Mouse (Mus musculus) embryonic facial prominence, embryonic 14.5 days (tissue): ENCODE measurements around the gene Ftsj3. TPM values are rescaled to one million over a fixed set of nuclear protein-coding genes. Genes with fewer than 3 reads are reported as not detected.

ENCODE experiments used
- ATAC-seq: fragments of 200-750 bp; cut with Nextera tagmentation; 2 replicates; pipeline ENCODE4 v1.8.0; 2017; ENCODE audit warnings: low read depth, moderate number of reproducible peaks, moderate TSS enrichment
- DNase-seq: peaks from one replicate; pipeline ENCODE4 v3.0.0-alpha.2; 2015; ENCODE audit warnings: low spot score
- H3K27ac ChIP-seq: fragments of 300-500 bp; sonication (generic); replicated peaks from 2 replicates; pipeline ENCODE4 v1.5.1; 2014; ENCODE audit warnings: low read depth, mild to moderate bottlenecking, low read length, moderate library complexity
- H3K27me3 ChIP-seq: fragments of 300-500 bp; sonication (generic); replicated peaks from 2 replicates; pipeline ENCODE4 v1.6.1; 2014; ENCODE audit warnings: low read length; ENCODE audit not compliant: control insufficient read depth, insufficient read depth
- H3K36me3 ChIP-seq: fragments of 300-500 bp; sonication (generic); 2 replicates; pipeline ENCODE4 v1.6.1; 2014; ENCODE audit warnings: low read length, mixed read lengths; ENCODE audit not compliant: control insufficient read depth, insufficient read depth
- H3K4me1 ChIP-seq: fragments of 300-500 bp; sonication (generic); 2 replicates; pipeline ENCODE4 v1.6.1; 2014; ENCODE audit warnings: antibody characterized with exemption, low read length; ENCODE audit not compliant: control insufficient read depth, insufficient read depth
- H3K4me2 ChIP-seq: fragments of 300-500 bp; sonication (generic); 2 replicates; pipeline ENCODE4 v1.6.1; 2014; ENCODE audit warnings: low read depth, mild to moderate bottlenecking, low read length, moderate library complexity, mixed read lengths
- H3K4me3 ChIP-seq: fragments of 300-500 bp; sonication (generic); 2 replicates; pipeline ENCODE4 v1.5.1; 2014; ENCODE audit warnings: low read depth, mild to moderate bottlenecking, low read length
- H3K9ac ChIP-seq: fragments of 300-500 bp; sonication (generic); 2 replicates; pipeline ENCODE4 v1.6.1; 2014; ENCODE audit warnings: low read depth, mild to moderate bottlenecking, low read length, moderate library complexity, mixed read lengths
- H3K9me3 ChIP-seq: fragments of 300-500 bp; sonication (generic); 2 replicates; pipeline ENCODE4 v1.6.1; 2016; ENCODE audit warnings: low read length; ENCODE audit not compliant: control insufficient read depth
- WGBS: fragments of 180-500 bp; shearing (Covaris S2); extraction: QIAGEN DNeasy Blood & Tissue Kit; methylation state at CpG from one replicate; pipeline ENCODE4 v1.1.7; 2014; 5-methylcytosine and 5-hydroxymethylcytosine counted together
- polyA plus RNA-seq: library from polyadenylated mRNA; unstranded; fragments of >200 nt; fragmentation: Nextera tagmentation; extraction: Ambion mirVana; gene quantifications from 2 replicates; pipeline ENCODE4 v1.2.1, GENCODE M21; 2014

Gene Ftsj3
- polyA plus RNA-seq, 1 experiment from 2014 or later: 47.9 TPM

GRCm38 (mm10) chr11:106286206-106286605, 30.3 kb upstream of the Ftsj3 start:
- DNase-seq (no peak), ATAC-seq (no peak)
- H3K4me1 ChIP-seq: peaks cover 17% of the 10 kb centered on the region; the same call in 1 of the 2 replicates
- H3K27ac ChIP-seq: peak overlapping the region; percentile 84
- H3K9me3 ChIP-seq: no peaks in the 10 kb centered on the region
- H3K36me3 ChIP-seq: no peaks in the 10 kb centered on the region
- H3K4me2 ChIP-seq: no peak overlapping the region
- no peak overlapping the region for H3K4me3 ChIP-seq
- 77% methylated on average over 7 of the region's 7 CpGs for WGBS
- no peaks in the 10 kb centered on the region for H3K27me3 ChIP-seq
- no peak overlapping the region for H3K9ac ChIP-seq

- no peaks in the 10 kb centered on the region for H3K36me3 ChIP-seq
- H3K9me3 ChIP-seq: no peaks in the 10 kb centered on the region
- peaks cover 17% of the 10 kb centered on the region; the same call in 1 of the 2 replicates for H3K4me1 ChIP-seq
- no peak overlapping the region for H3K4me3 ChIP-seq
- no peak overlapping the region for H3K4me2 ChIP-seq
- H3K9ac ChIP-seq: no peak overlapping the region
- H3K27me3 ChIP-seq: no peaks in the 10 kb centered on the region
- WGBS: 59% methylated on average over 8 of the region's 8 CpGs
- DNase-seq: no peak
- H3K27ac ChIP-seq: no peak overlapping the region
- ATAC-seq: no peak
Measured at GRCm38 (mm10) chr11:106284126-106284525, 28.2 kb upstream of the Ftsj3 start.

GRCm38 (mm10) chr11:106283371-106283770, 27.5 kb upstream of the Ftsj3 start:
- WGBS: 79% methylated on average over 4 of the region's 4 CpGs
- H3K9ac ChIP-seq: no peak overlapping the region
- ATAC-seq: no peak
- H3K36me3 ChIP-seq: no peaks in the 10 kb centered on the region
- no peaks in the 10 kb centered on the region for H3K27me3 ChIP-seq
- H3K4me1 ChIP-seq: peaks cover 17% of the 10 kb centered on the region; the same call in 1 of the 2 replicates
- no peak for DNase-seq
- no peak overlapping the region for H3K4me3 ChIP-seq
- H3K9me3 ChIP-seq: no peaks in the 10 kb centered on the region
- no peak overlapping the region for H3K27ac ChIP-seq
- H3K4me2 ChIP-seq: no peak overlapping the region

GRCm38 (mm10) chr11:106282452-106282851, 26.6 kb upstream of the Ftsj3 start:
- H3K27me3 ChIP-seq: no peaks in the 10 kb centered on the region
- no peak overlapping the region for H3K9ac ChIP-seq
- H3K4me3 ChIP-seq: no peak overlapping the region
- H3K27ac ChIP-seq: no peak overlapping the region
- no peaks in the 10 kb centered on the region for H3K36me3 ChIP-seq
- no peak overlapping the region for H3K4me2 ChIP-seq
- ATAC-seq: no peak
- 79% methylated on average over 6 of the region's 6 CpGs for WGBS
- peaks cover 13% of the 10 kb centered on the region; the same call in 1 of the 2 replicates for H3K4me1 ChIP-seq
- H3K9me3 ChIP-seq: no peaks in the 10 kb centered on the region
- no peak for DNase-seq

GRCm38 (mm10) chr11:106276454-106276853, 20.6 kb upstream of the Ftsj3 start, which contains the start of gene Tcam1:
Gene Tcam1 (plus strand): TSS chr11:106276672.
- no peaks in the 10 kb centered on the region for H3K9me3 ChIP-seq
- no peaks in the 10 kb centered on the region for H3K36me3 ChIP-seq
- peak within 1 kb of the TSS; percentile 10 for H3K4me3 ChIP-seq
- H3K4me2 ChIP-seq: peak within 1 kb of the TSS; percentile 51
- DNase-seq (peak; percentile 96), ATAC-seq (peak; percentile 60; the same call in 1 of the 2 replicates)
- no peaks in the 10 kb centered on the region for H3K27me3 ChIP-seq
- 8% methylated on average over 25 of the region's 25 CpGs for WGBS
- 0 out of 2 replicates have a peak within 1 kb of the TSS, but pooled peaks have one; percentile 26 for H3K9ac ChIP-seq
- H3K27ac ChIP-seq: peak within 1 kb of the TSS; percentile 53
- peaks cover 13% of the 10 kb centered on the region for H3K4me1 ChIP-seq

GRCm38 (mm10) chr11:106274971-106275411, 19.1 kb upstream of the Ftsj3 start:
- ATAC-seq (no peak), DNase-seq (peak; percentile 80)
- H3K27me3 ChIP-seq: no peaks in the 10 kb centered on the region
- H3K9ac ChIP-seq: no peak overlapping the region
- WGBS: 58% methylated on average over 7 of the region's 7 CpGs
- no peak overlapping the region for H3K4me3 ChIP-seq
- H3K36me3 ChIP-seq: 0 out of 2 replicates have a peak, but pooled peaks cover 4% of the 10 kb centered on the region
- H3K4me1 ChIP-seq: peaks cover 24% of the 10 kb centered on the region
- H3K4me2 ChIP-seq: no peak overlapping the region
- H3K9me3 ChIP-seq: no peaks in the 10 kb centered on the region
- H3K27ac ChIP-seq: peak overlapping the region; percentile 53

- Histone ChIP-seq H3K4me2 (no peak overlapping the region), H3K27ac (peak overlapping the region; percentile 53), H3K36me3 (0 out of 2 replicates have a peak, but pooled peaks cover 4% of the 10 kb centered on the region), H3K4me1 (peaks cover 25% of the 10 kb centered on the region), H3K27me3 (no peaks in the 10 kb centered on the region), H3K9ac (no peak overlapping the region), H3K9me3 (no peaks in the 10 kb centered on the region), H3K4me3 (no peak overlapping the region)
- DNase-seq (no peak), ATAC-seq (no peak)
- 70% methylated on average over 1 of the region's 1 CpGs for WGBS
Measured at GRCm38 (mm10) chr11:106274374-106274773, 18.5 kb upstream of the Ftsj3 start.

GRCm38 (mm10) chr11:106273811-106274210, 17.9 kb upstream of the Ftsj3 start:
- peak overlapping the region; percentile 88 for H3K27ac ChIP-seq

GRCm38 (mm10) chr11:106273311-106273684, 17.4 kb upstream of the Ftsj3 start:
- Histone ChIP-seq H3K4me2 (peak overlapping the region; percentile 80), H3K27me3 (no peaks in the 10 kb centered on the region), H3K36me3 (0 out of 2 replicates have a peak, but pooled peaks cover 4% of the 10 kb centered on the region), H3K9ac (peak overlapping the region; percentile 68), H3K4me3 (peak overlapping the region; percentile 98), H3K4me1 (peaks cover 36% of the 10 kb centered on the region), H3K9me3 (no peaks in the 10 kb centered on the region), H3K27ac (peak overlapping the region; percentile 88)
- ATAC-seq: no peak
- WGBS: 17% methylated on average over 10 of the region's 16 CpGs
- peak; percentile 41 for DNase-seq

More at GRCm38 (mm10) chr11:106273811-106274210, 17.9 kb upstream of the Ftsj3 start:
- ATAC-seq (no peak), DNase-seq (no peak)
- Histone ChIP-seq H3K4me2 (peak overlapping the region; percentile 80), H3K36me3 (0 out of 2 replicates have a peak, but pooled peaks cover 4% of the 10 kb centered on the region), H3K9me3 (no peaks in the 10 kb centered on the region), H3K9ac (no peak overlapping the region), H3K4me3 (no peak overlapping the region), H3K27me3 (no peaks in the 10 kb centered on the region), H3K4me1 (peaks cover 31% of the 10 kb centered on the region)
- WGBS: 94% methylated on average over 6 of the region's 6 CpGs
